Mouse (Mus musculus) CH12.LX (cell line): ENCODE results near the gene Tshz2. TPM values are rescaled to one million over a fixed set of nuclear protein-coding genes. Genes with fewer than 3 reads are reported as not detected.
"Not testable (repeated sequence)": the region's sequence is repeated elsewhere in the genome, so short reads cannot be mapped to it uniquely, and the experiment has no call there.

Experiments used
- DNase-seq: peaks from one replicate; pipeline ENCODE4 v3.0.0-alpha.2; 2013; ENCODE audit errors: extremely low read depth
- H3K27ac ChIP-seq: 2 replicates; pipeline ENCODE4 v1.5.1; 2012; ENCODE audit warnings: low read depth, mild to moderate bottlenecking, control low read depth, moderate library complexity; ENCODE audit not compliant: insufficient read depth
- H3K27me3 ChIP-seq: replicated peaks from 2 replicates; pipeline ENCODE3; 2012; ENCODE audit warnings: inconsistent platforms
- H3K36me3 ChIP-seq, 2 experiments: replicated peaks in 1 of 2; 2 replicates each; pipeline versions ENCODE3 to v1.6.1; 2012; ENCODE audit warnings: inconsistent platforms in 1 of 2, low read length in 1 of 2, mild to moderate bottlenecking in 1 of 2, mixed read lengths in 1 of 2, moderate library complexity in 1 of 2; ENCODE audit not compliant: control insufficient read depth in 1 of 2, insufficient read depth in 1 of 2
- H3K4me1 ChIP-seq, 2 experiments: 2 replicates each; pipeline ENCODE4 v1.6.1; 2012; ENCODE audit warnings: inconsistent platforms in 1 of 2, moderate library complexity in 1 of 2; ENCODE audit not compliant: insufficient read depth in 2 of 2, control insufficient read depth in 1 of 2
- H3K4me2 ChIP-seq: 2 replicates; pipeline ENCODE4 v1.6.1; 2012; ENCODE audit warnings: low read depth, mild to moderate bottlenecking, control low read depth; ENCODE audit not compliant: poor library complexity, insufficient read depth, severe bottlenecking
- H3K4me3 ChIP-seq, 3 experiments: fragments of 150-350 bp in 1 of 3; sonication (generic) in 1 of 3; replicated peaks in 1 of 3; 2 replicates each; pipeline versions ENCODE3 to v1.5.1; 2011 to 2012; ENCODE audit warnings: low read depth in 2 of 3, low read length in 2 of 3, mild to moderate bottlenecking in 2 of 3, moderate library complexity in 2 of 3, control low read depth in 1 of 3, improper control_type of control experiment in 1 of 3, inconsistent platforms in 1 of 3, mixed read lengths in 1 of 3; ENCODE audit not compliant: poor library complexity in 1 of 3
- H3K79me2 ChIP-seq: replicated peaks from 2 replicates; pipeline ENCODE4 v1.6.1; 2012; ENCODE audit warnings: mild to moderate bottlenecking, moderate library complexity; ENCODE audit not compliant: control insufficient read depth, poor library complexity, insufficient read depth, severe bottlenecking; ENCODE audit errors: extremely low read depth
- H3K9ac ChIP-seq: 2 replicates; pipeline ENCODE4 v1.6.1; 2012; ENCODE audit warnings: low read depth, mild to moderate bottlenecking, control low read depth, moderate library complexity; ENCODE audit not compliant: insufficient read depth
- H3K9me3 ChIP-seq: replicated peaks from 2 replicates; pipeline ENCODE3; 2012; ENCODE audit warnings: low read length, inconsistent platforms, mixed read lengths
- CHD1 ChIP-seq: IDR thresholded peaks from 2 replicates; pipeline ENCODE4 v1.6.1; 2012; ENCODE audit warnings: low read depth, low read length, improper control_type of control experiment, inconsistent platforms
- CHD2 ChIP-seq: IDR thresholded peaks from 2 replicates; pipeline ENCODE4 v1.6.1; 2011; ENCODE audit warnings: low read length, improper control_type of control experiment
- CTCF ChIP-seq, 2 experiments: IDR thresholded peaks in 1 of 2; conservative IDR thresholded peaks in 1 of 2; 2 replicates each; pipeline ENCODE4 v1.5.1; 2011 to 2012; ENCODE audit warnings: low read depth in 2 of 2, low read length in 2 of 2, improper control_type of control experiment in 1 of 2, inconsistent platforms in 1 of 2, mild to moderate bottlenecking in 1 of 2, moderate library complexity in 1 of 2
- EP300 ChIP-seq: IDR thresholded peaks from 2 replicates; pipeline ENCODE4 v1.6.1; 2011; ENCODE audit warnings: low read length, improper control_type of control experiment
- ETS1 ChIP-seq: conservative IDR thresholded peaks from 2 replicates; pipeline ENCODE4 v1.6.1; 2012; ENCODE audit warnings: low read depth, mild to moderate bottlenecking, inconsistent platforms, low read length, improper control_type of control experiment, moderate library complexity
- GABPA ChIP-seq: IDR thresholded peaks from 2 replicates; pipeline ENCODE4 v1.6.1; 2012; ENCODE audit warnings: low read depth, low read length, improper control_type of control experiment, inconsistent platforms; ENCODE audit not compliant: insufficient replicate concordance
- IRF4 ChIP-seq: IDR thresholded peaks from 2 replicates; pipeline ENCODE4 v1.6.1; 2014; ENCODE audit warnings: low read depth, mild to moderate bottlenecking, inconsistent platforms, low read length, improper control_type of control experiment
- JUN ChIP-seq: IDR thresholded peaks from 2 replicates; pipeline ENCODE4 v1.6.1; 2011; ENCODE audit warnings: low read depth, mild to moderate bottlenecking, low read length, improper control_type of control experiment, moderate library complexity; ENCODE audit not compliant: insufficient read depth
- JUND ChIP-seq: conservative IDR thresholded peaks from 2 replicates; pipeline ENCODE4 v1.6.1; 2011; ENCODE audit warnings: low read depth, low read length, improper control_type of control experiment
- MEF2A ChIP-seq: IDR thresholded peaks from 2 replicates; pipeline ENCODE4 v1.6.1; 2014; ENCODE audit warnings: low read depth, mild to moderate bottlenecking, inconsistent platforms, low read length, improper control_type of control experiment, borderline replicate concordance
- POLR2A ChIP-seq: IDR thresholded peaks from 2 replicates; pipeline ENCODE4 v1.6.1; 2011; ENCODE audit warnings: low read depth, mild to moderate bottlenecking, improper control_type of control experiment, low read length
- RAD21 ChIP-seq: IDR thresholded peaks from 2 replicates; pipeline ENCODE4 v1.6.1; 2011; ENCODE audit warnings: low read depth, mild to moderate bottlenecking, low read length, improper control_type of control experiment, moderate library complexity
- TCF12 ChIP-seq: IDR thresholded peaks from 2 replicates; pipeline ENCODE4 v1.6.1; 2014; ENCODE audit warnings: low read depth, mild to moderate bottlenecking, inconsistent platforms, low read length, improper control_type of control experiment
- USF2 ChIP-seq: conservative IDR thresholded peaks from 2 replicates; pipeline ENCODE4 v1.6.1; 2011; ENCODE audit warnings: low read depth, low read length, improper control_type of control experiment
- ZKSCAN1 ChIP-seq: IDR thresholded peaks from 2 replicates; pipeline ENCODE4 v1.6.1; 2012; ENCODE audit warnings: low read depth, inconsistent platforms, low read length, improper control_type of control experiment, borderline replicate concordance
- ZMIZ1 ChIP-seq: IDR thresholded peaks from 2 replicates; pipeline ENCODE4 v1.6.1; 2012; ENCODE audit warnings: low read depth, mild to moderate bottlenecking, inconsistent platforms, low read length, improper control_type of control experiment
- dilution Hi-C: fragments of 300-500 bp; cut with MboI; formaldehyde crosslinking; loops from 2 replicates; pipeline ENCODE4 v1.14.3; 2020; ENCODE audit warnings: low sequenced_read_pairs; ENCODE audit not compliant: extremely low pct_unique_long_range_greater_than_20kb, extremely low pct_ligation_motif_present
- in situ Hi-C: fragments of 300-500 bp; cut with MboI; formaldehyde crosslinking; loops from 3 replicates; pipeline ENCODE4 v1.14.3; 2019; ENCODE audit warnings: low sequenced_read_pairs, low pct_ligation_motif_present, low pct_unique_long_range_greater_than_20kb, mixed read lengths
- polyA plus RNA-seq: library from polyadenylated mRNA; unstranded; fragments of >175 nt; gene quantifications from 2 replicates; pipeline ENCODE4 v1.2.1, GENCODE M21; 2012; ENCODE audit warnings: low read depth; ENCODE audit not compliant: insufficient read length
- total RNA-seq, 2 experiments: library from RNA; depleted of rRNA; stranded (reverse); fragments of 300-350 nt in 1 of 2; fragments of >200 nt in 1 of 2; gene quantifications; 2 replicates each; pipeline ENCODE4 v1.2.3; 2012 to 2014

The Tshz2 gene
- total and polyA plus RNA-seq, 3 experiments: not detected

DNA sequence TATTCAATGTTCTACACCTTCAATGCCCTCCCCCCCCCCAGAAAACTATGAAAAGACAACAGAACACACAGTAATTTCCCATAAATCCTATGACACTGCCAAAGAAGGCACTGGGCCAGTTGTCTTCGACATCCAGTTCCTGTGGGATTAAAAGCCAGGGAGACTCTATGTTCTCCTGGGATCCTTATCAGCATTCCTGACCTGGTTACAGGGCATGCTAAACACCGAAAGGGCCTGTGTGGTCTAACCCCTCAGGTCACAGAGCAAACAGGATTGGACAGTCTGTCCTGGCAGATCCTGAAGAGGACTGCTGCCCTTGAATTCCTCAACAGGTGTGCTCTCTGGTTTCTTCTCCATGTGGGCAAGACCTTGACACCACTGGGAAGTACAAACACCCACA, 145.0 kb downstream of the Tshz2 start:
- H3K27ac ChIP-seq: no peak overlapping the region
- H3K9ac ChIP-seq: no peak overlapping the region
- no peaks in the 10 kb centered on the region for H3K79me2 ChIP-seq
- H3K4me2 ChIP-seq: no peak overlapping the region
- H3K4me1 ChIP-seq: no peaks in the 10 kb centered on the region
- DNase-seq: no peak
- dilution Hi-C loops (no loop called here), in situ Hi-C loops (no loop called here)
- no peaks in the 10 kb centered on the region for H3K36me3 ChIP-seq
- no peaks in the 10 kb centered on the region for H3K27me3 ChIP-seq
- TF ChIP-seq EP300: no peak
- peaks cover 83% of the 10 kb centered on the region for H3K9me3 ChIP-seq
- H3K4me3 ChIP-seq: no peak overlapping the region

DNA sequence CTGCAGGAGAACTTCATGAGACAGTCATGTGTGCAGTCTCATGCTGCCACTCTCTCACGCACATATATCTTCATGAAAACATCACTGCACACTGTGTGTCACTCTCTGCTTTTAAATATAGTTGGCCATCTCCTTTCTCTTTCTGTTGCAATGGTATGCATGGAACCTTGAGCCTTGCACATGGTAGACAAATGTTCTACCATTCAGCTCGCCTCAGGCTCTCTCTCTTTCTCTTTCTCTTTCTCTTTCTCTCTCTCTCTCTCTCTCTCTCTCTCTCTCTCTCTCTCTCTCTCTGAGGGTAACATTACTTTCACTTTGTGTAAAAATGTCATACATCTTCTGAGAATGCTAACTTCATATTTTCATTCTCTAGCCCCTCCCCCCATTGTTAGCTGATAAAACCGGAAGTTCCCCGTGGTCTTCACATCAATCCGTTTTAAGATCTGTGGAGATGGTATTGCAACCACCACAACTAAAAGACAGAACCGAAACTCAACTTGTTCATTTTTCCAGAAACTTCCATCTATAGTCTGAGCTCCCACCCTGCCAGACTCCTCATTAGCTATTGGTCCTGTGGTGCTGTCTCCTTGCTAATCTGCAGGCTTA, 146.0 kb downstream of the Tshz2 start:
- H3K27ac ChIP-seq: no peak overlapping the region
- TF ChIP-seq USF2: no peak
- no peak for TF ChIP-seq CTCF (conservative IDR thresholded peaks at IDR 0.05 in 1 of 2, IDR thresholded peaks at IDR 0.05 in 1 of 2; ENCODE audit: low read depth in 2 of 2, low read length in 2 of 2)
- TF ChIP-seq ZKSCAN1: no peak
- no peak for TF ChIP-seq RAD21
- TF ChIP-seq MEF2A: no peak
- no peak for TF ChIP-seq ETS1
- TF ChIP-seq IRF4: no peak
- TF ChIP-seq POLR2A: no peak
- TF ChIP-seq ZMIZ1: no peak
- no peak for TF ChIP-seq TCF12
- TF ChIP-seq JUND: no peak
- TF ChIP-seq GABPA: no peak
- no peak for TF ChIP-seq CHD1
- no peak for TF ChIP-seq JUN
- no peak for TF ChIP-seq CHD2
- dilution Hi-C loops (no loop called here), in situ Hi-C loops (no loop called here)
- H3K79me2 ChIP-seq: no peaks in the 10 kb centered on the region
- no peaks in the 10 kb centered on the region for H3K36me3 ChIP-seq
- no peak overlapping the region for H3K4me2 ChIP-seq
- H3K4me1 ChIP-seq: no peaks in the 10 kb centered on the region
- H3K4me3 ChIP-seq: no peak overlapping the region
- H3K9ac ChIP-seq: no peak overlapping the region
- no peaks in the 10 kb centered on the region for H3K27me3 ChIP-seq
- no peak for DNase-seq
- peaks cover 85% of the 10 kb centered on the region for H3K9me3 ChIP-seq

DNA sequence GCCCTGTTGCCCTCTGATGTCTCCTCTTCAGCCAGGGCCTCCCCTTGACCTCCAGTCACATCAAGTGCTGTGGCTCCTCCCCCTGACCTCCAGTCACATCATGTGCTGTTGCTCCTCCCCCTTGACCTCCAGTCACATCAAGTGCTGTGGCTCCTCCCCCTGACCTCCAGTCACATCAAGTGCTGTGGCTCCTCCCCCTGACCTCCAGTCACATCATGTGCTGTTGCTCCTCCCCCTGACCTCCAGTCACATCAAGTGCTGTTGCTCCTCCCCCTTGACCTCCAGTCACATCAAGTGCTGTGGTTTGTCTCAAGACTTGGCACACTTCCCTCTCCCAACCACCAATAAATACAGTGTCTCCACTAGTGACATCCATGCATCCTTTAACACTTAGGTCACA, 148.9 kb downstream of the Tshz2 start:
- H3K27me3 ChIP-seq, H3K27ac ChIP-seq, H3K4me2 ChIP-seq, H3K4me1 ChIP-seq, dilution Hi-C loops, H3K36me3 ChIP-seq, H3K9ac ChIP-seq, DNase-seq, in situ Hi-C loops, H3K4me3 ChIP-seq, H3K79me2 ChIP-seq: not testable (repeated sequence)
- peaks cover 85% of the 10 kb centered on the region for H3K9me3 ChIP-seq
